Mouse (Mus musculus) gastrocnemius, postnatal 25 days (tissue): ENCODE results near the gene Ifi203. TPM values are rescaled to one million over a fixed set of nuclear protein-coding genes. Genes with fewer than 3 reads are reported as not detected.
"Not testable (repeated sequence)": the region's sequence is repeated elsewhere in the genome, so short reads cannot be mapped to it uniquely, and the experiment has no call there.

Source experiments
- DNase-seq: peaks from one replicate; pipeline ENCODE4 v3.0.0; 2022
- long read RNA-seq, 2 experiments: library from polyadenylated mRNA; stranded (forward); transcript quantifications; one replicate each; pipeline ENCODE4 v2.0.0; 2021
- total RNA-seq, 2 experiments: library from RNA; stranded (reverse); gene quantifications; 1 replicate in 1 of 2; 2 replicates in 1 of 2; pipeline ENCODE4 v1.2.3; 2021

Ifi203 gene
- 1 to 10 TPM; 4.0 to 5.2 TPM for total RNA-seq
- long read RNA-seq, experiment 1 = 0 reads
- long read RNA-seq, experiment 2, partial matches to known transcripts = 0 of 1 reads
- long read RNA-seq, experiment 2, other reads (novel, unspliced or antisense) = 0 of 1 reads

- not testable (repeated sequence) for DNase-seq
These were observed at the start of gene Ifi203, which contains the start of gene Mndal for GRCm38 (mm10) chr1:173941924-173942779. Gene Ifi203, minus strand, starts transcription at chr1:173942672. Gene Mndal, minus strand, starts transcription at chr1:173942491.

GRCm38 (mm10) chr1:173982694-173983305 is 40.3 kb upstream of the Ifi203 start, which contains the start of gene Ifi202b:
Gene Ifi202b, minus strand, starts transcription at chr1:173982744.
- DNase-seq = not testable (repeated sequence)

GRCm38 (mm10) chr1:173981038-173981437 is 38.6 kb upstream of the Ifi203 start:
- DNase-seq = not testable (repeated sequence)

GRCm38 (mm10) chr1:173977622-173978021 is 35.1 kb upstream of the Ifi203 start:
- no peak for DNase-seq

GRCm38 (mm10) chr1:173973111-173973510 is 30.6 kb upstream of the Ifi203 start:
- DNase-seq = no peak

GRCm38 (mm10) chr1:173961491-173961890 is 19.0 kb upstream of the Ifi203 start:
- DNase-seq = not testable (repeated sequence)

GRCm38 (mm10) chr1:173959998-173960397 is 17.5 kb upstream of the Ifi203 start:
- DNase-seq = not testable (repeated sequence)

GRCm38 (mm10) chr1:173955839-173956527 is 13.5 kb upstream of the Ifi203 start:
- not testable (repeated sequence) for DNase-seq

- DNase-seq = no peak
These were observed 12.8 kb upstream of the Ifi203 start for GRCm38 (mm10) chr1:173955071-173955796.

- no peak for DNase-seq
These were observed 11.1 kb upstream of the Ifi203 start for GRCm38 (mm10) chr1:173953563-173953962.

GRCm38 (mm10) chr1:173949044-173949443 is 6.6 kb upstream of the Ifi203 start:
- DNase-seq = not testable (repeated sequence)

- not testable (repeated sequence) for DNase-seq
These were observed 251 bp upstream of the Ifi203 start for GRCm38 (mm10) chr1:173942780-173943066.

- not testable (repeated sequence) for DNase-seq
These were observed 950 bp downstream of the Ifi203 start for GRCm38 (mm10) chr1:173941522-173941921.

- DNase-seq = not testable (repeated sequence)
These were observed 23.2 kb downstream of the Ifi203 start for GRCm38 (mm10) chr1:173919279-173919678.

- DNase-seq = no peak
These were observed 27.9 kb downstream of the Ifi203 start for GRCm38 (mm10) chr1:173914559-173914958.

GRCm38 (mm10) chr1:173913256-173913791 is 29.1 kb downstream of the Ifi203 start:
- DNase-seq = not testable (repeated sequence)

- peak; percentile 44 for DNase-seq
These were observed 29.8 kb downstream of the Ifi203 start, which contains the start of gene Ifi211 for GRCm38 (mm10) chr1:173912548-173913255. Gene Ifi211, minus strand, starts transcription at chr1:173913046.

GRCm38 (mm10) chr1:173911808-173912464 is 30.5 kb downstream of the Ifi203 start:
- DNase-seq = no peak

- DNase-seq = not testable (repeated sequence)
These were observed 34.1 kb downstream of the Ifi203 start for GRCm38 (mm10) chr1:173908390-173908789.

GRCm38 (mm10) chr1:173905885-173906284 is 36.6 kb downstream of the Ifi203 start:
- DNase-seq = not testable (repeated sequence)
